Mouse (Mus musculus): ENCODE results near the gene Mybbp1a. TPM values are rescaled to one million over a fixed set of nuclear protein-coding genes. Genes with fewer than 3 reads are reported as not detected.
"Not testable (repeated sequence)": the region's sequence is repeated elsewhere in the genome, so short reads cannot be mapped to it uniquely, and the experiment has no call there.

Mybbp1a gene
- polyA plus RNA-seq, 1 experiment, result 38.7 TPM

DNA sequence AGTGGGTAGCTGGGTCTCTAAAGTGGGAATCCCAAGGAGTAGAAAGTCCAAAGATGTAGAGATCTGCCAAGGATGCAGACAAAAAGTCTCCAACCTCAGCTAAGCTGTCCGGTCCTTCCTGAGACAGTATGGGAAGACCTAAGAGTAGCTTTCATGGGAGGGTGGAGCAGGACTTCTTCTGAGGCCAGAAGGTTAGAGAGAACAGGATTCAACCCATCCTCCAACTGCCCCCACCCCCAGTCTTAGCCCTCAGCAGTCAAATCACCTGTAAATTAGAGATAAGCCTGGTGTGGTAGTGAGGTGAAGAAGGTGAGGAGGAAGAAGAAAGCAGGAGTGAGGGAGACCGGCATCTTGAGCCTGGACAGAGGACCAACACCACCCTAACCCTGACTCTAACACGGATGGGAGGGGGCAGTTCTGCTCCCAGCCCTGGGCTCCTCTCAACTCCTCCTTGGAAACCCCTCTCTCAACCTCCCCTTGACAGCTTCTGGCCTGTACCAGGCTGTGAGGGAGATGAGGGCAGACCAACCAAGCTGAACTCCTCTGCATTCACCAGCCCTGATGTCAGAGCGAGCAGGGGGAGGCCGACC lies 27.5 kb upstream of the Mybbp1a start:
- DNase-seq (ENCODE audit: low read depth), result no peak

- no peak for DNase-seq (ENCODE audit: low read depth)
Observed at GRCm38 (mm10) chr11:72415155-72415554, 26.0 kb upstream of the Mybbp1a start.

- DNase-seq (ENCODE audit: low read depth), result no peak
Observed at GRCm38 (mm10) chr11:72416666-72417065, 24.5 kb upstream of the Mybbp1a start.

GRCm38 (mm10) chr11:72417376-72417775 lies 23.8 kb upstream of the Mybbp1a start:
- no peak for DNase-seq (ENCODE audit: low read depth)

DNA sequence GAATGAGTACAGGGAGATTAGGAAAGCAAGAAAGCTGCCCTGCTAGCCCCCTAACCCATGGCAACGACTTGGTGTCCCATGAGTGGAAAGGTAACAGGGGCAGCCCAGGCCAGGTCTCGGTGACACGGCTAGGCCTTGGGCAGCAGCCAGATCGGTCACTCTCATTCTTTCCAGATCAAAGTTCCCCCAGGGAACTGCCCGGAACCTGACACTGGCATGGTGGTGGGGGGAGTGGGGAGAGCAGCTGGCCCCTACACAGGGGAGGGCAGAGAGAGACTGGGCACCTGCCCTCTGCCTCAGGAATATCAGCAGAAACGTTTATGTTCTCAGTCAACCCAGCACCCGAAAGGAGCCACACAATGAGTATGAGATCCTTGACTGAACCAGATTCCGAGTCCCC lies 22.9 kb upstream of the Mybbp1a start:
- DNase-seq (ENCODE audit: low read depth), result no peak

DNA sequence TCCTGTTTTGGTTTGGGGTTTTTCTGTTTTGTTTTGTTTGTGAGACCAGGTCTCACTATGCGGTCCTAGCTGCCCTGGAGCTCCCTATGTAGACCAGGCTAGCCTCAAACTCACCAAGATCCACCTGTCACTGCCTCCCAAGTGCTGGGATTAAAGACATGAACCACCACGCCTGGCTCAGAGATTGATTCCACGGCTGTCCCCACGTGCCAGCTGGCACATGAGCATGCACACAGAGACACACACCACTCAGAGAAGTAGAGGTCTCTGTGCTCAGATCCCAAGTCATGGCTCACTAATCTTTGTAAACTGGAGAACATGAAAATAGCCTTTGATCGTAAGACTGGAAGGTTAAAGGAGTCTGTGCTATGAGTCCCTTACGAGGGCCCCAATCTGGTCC lies 22.1 kb upstream of the Mybbp1a start:
- no peak for DNase-seq (ENCODE audit: low read depth)

DNA sequence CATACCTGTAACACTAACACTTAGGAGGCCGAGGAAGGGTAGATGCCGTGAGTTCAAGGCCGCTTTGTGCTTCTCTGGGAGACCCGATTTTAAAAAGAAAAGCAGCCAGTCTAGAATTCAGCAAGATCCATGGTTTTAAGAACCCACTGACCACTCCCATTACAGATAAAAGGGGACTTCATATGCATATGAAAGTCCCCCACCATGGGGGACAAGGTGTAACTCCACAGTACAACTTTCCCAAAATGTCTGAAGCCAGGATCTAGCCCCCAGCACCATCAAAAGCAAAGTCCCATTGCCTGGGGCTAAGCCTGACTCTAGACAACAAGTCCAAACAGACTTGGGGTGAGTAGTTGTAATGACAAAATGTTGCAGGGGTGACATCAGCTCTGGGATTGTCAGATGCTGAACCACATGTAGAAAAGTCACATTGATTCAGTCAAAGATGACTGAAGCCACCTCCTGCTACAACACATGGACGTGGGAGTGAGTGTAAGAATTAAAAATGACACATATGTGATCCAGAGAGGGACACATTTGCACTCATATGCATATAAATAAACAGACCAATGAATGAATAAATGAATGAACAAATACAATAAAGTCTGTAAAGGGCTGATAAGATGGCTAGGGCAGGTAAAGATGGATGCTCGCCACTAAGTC lies 20.6 kb upstream of the Mybbp1a start:
- DNase-seq (ENCODE audit: low read depth), result no peak

GRCm38 (mm10) chr11:72421518-72422278 lies 19.5 kb upstream of the Mybbp1a start:
- no peak for DNase-seq (ENCODE audit: low read depth)

DNA sequence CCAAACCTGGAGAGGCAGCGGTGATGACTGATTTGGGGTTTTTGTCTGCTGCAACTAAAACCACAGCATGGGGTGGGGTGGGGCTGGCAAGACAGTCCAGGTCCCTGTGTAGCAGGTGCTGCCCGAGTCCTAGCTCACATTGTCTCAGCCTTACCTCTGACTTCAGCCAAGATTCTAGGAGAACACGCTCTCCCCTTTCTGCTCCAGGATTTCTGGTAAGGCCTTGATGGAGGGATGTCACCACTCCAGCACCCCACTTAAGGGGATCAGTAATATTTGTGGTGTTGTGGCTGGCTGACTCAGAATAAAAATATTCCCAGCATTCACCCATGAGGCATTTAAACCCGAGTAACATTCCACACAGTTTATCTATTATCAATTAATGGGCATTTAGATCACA lies 17.5 kb upstream of the Mybbp1a start:
- DNase-seq (ENCODE audit: low read depth), result no peak

DNA sequence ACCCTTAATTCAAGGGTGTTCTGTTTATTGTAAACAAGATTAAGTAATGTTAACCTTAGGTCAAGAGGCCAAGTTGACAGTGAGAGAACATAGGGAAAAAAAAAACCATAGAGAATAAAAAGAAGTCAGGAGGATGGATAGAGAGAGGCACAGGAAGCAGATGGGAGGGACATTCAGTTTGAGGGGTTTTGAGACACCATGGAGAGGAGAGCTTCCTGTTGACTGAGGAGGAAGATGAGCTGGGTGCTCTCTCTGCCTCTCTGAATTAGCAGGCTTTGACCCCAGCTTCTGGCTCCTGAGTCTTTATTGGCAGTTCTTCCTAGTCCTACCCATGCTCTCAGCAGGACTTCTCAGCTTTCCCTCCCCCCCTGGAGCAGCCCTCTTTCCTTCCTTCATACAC lies 16.0 kb upstream of the Mybbp1a start:
- no peak for DNase-seq (ENCODE audit: low read depth)

GRCm38 (mm10) chr11:72426884-72427283 lies 14.3 kb upstream of the Mybbp1a start:
- no peak for DNase-seq (ENCODE audit: low read depth)

DNA sequence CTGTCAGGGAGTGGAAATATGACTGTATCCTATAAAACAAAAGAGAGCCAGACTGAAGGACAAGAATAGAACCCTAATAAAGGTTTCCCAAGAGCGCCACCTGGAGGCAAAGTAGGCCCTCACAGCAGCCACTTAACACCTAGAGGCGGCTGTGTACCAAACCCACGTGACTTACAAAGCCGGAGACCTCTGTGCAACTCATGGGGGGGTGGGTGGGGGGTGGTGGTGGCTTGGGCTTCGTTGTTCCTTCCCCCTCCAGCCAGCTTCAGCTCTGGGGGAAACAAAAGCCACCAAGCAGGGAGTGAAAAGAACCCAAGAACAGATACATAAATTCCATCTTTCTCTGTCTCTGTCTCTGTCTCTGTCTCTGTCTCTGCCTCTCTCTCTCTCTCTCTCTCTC lies 12.5 kb upstream of the Mybbp1a start:
- DNase-seq (ENCODE audit: low read depth), result no peak

DNA sequence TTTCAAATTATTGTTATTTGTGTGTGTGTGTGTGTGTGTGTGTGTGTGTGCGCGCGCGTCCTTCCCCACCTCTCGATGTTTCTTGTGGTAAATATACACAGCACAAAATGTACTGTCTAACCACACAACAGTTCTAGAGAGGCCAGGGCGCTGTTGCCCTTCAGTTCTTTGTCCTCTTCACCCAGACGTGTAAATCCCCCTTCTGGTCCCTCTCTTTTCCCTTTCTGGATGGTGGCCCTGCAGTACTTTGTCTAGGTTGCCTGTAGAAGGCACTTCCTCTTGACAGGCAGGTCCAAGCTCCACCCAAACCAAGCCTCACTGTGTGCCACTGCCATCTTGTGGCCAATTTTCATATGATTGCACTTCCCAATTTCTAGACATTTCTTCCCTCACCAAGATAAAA lies 11.9 kb upstream of the Mybbp1a start:
- no peak for DNase-seq (ENCODE audit: low read depth)

- DNase-seq (ENCODE audit: low read depth), result not testable (repeated sequence)
Observed at GRCm38 (mm10) chr11:72430311-72431068, 10.7 kb upstream of the Mybbp1a start.

DNA sequence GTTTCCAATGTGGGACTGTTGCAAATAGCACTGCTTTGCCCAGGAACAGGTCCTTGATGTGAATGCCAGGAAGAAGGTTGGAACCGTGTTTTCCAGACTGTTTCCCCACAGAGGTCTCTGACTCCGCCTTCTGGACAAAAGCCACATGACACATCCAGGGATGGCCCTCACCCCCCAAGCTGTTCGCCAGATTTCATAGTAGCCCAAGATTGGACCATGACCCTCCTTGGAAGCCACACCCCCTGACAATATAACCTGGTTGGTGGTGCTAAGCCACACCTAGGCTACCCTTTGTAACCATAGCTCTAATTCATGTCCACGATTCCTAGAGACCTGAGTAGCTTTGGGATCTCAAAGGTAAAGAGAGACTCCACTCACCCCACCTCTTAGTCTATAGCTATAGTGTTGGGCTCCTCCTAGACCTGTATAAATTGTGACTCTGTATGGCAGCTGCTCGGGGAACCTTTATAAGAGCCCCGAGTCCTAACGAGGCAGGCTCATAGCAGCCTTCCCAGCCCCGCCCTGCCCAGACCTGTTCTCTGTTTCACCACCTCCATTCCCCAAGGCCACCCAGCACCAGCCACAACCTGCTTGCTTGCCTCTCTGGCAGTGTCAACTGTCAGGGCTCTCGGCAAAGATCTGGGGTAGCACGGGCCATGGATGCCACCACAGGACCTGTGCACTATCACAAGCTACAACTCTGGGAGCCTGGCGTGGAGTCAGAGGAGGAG lies 6.0 kb upstream of the Mybbp1a start, which contains the start of gene Ggt6:
Ggt6 (plus strand) TSS at position 564 of the 731 bp plus-strand sequence.
- peak; percentile 90 for DNase-seq (ENCODE audit: low read depth)

DNA sequence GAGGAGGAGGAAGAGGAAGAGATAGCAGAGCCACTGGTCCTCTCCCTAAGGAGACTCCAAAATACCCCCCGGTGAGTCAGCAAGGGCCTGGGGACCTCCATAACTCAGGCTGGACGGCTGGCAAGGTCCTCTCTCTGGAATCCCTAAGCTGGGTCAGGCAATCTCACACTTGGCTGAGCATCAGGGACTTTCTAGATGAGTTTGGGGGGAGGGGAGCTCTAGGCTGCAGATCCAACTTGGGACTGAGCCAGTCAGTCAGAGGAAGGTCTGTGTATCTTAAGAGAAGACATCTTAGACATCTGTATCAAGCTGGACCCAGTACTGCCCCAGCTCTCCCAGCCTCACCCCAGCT lies 5.5 kb upstream of the Mybbp1a start:
- no peak for DNase-seq (ENCODE audit: low read depth)

GRCm38 (mm10) chr11:72436271-72436670 lies 4.9 kb upstream of the Mybbp1a start:
- no peak for DNase-seq (ENCODE audit: low read depth)

DNA sequence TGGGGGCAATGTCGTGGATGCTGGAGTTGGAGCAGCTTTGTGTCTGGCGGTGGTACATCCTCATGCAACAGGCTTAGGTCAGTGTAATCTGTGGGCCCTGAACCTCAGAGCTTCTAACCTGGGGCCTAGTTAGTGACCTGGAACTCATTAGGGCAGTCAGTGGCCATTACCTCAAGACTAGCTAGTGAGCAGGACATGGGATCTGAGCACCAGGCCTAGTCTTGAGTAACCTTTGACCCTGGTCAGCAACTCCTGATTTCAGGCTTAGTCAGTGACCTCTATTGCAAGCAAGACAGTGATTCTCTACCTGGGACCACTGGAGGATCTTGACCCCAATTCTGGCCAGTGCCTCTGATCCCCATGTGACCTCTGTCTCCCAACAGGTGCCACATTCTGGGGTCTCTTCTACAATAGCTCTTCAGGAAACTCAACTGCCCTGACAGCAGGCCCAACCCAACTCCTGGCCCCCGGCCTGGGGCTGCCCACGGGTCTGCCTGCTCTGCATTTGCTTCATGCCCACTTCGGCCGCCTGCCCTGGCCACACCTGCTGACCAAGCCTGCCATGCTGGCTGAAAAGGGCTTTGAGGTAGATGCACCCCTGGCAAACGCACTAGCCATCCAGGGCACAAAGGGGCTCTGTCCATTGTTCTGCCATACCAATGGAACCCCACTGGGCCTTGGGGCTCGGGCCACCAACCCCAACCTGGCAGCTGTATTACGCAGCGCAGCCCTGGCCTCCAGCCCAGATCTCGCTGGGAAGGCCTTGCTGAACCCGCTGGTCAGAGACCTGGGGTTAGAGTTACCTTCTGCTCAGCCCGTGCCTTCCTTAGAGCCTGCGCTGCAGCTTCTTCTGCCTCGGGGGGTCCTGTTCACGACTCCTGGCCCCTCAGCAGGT lies 4.2 kb upstream of the Mybbp1a start:
- no peak for DNase-seq (ENCODE audit: low read depth)

DNA sequence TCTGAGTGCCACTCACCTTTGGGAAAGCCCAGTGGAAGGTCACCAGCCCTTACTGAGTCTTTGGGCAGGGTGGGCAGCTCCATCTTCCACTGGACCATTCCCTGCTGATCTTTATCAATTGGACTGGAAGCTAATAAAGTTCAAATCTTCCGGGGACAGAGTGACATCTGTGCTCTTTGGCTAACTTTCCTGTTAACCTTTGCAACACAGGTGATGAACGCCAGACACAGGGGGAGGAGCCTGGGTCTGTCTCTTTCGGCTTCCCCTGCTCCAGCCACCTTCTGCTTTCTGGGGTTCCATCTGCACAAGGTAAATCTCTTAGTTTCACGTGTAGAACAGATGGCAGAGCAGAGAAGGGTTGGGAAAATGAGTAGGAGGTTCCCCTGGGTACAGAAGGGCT lies 2.7 kb upstream of the Mybbp1a start:
- DNase-seq (ENCODE audit: low read depth), result no peak

- DNase-seq (ENCODE audit: low read depth), result not testable (repeated sequence)
Observed at GRCm38 (mm10) chr11:72440597-72440964, 574 bp upstream of the Mybbp1a start.

Measured in gonadal fat pad, adult 2 months (tissue).